Mouse (Mus musculus) liver, embryonic 13.5 days (tissue): ENCODE data around the gene Mdm2. TPM values are rescaled to one million over a fixed set of nuclear protein-coding genes. Genes with fewer than 3 reads are reported as not detected.
"Not testable (repeated sequence)": the region's sequence is repeated elsewhere in the genome, so short reads cannot be mapped to it uniquely, and the experiment has no call there.

ENCODE experiments used
- ATAC-seq: fragments of 200-750 bp; cut with Nextera tagmentation; 2 replicates; pipeline ENCODE4 v1.8.0; 2017; ENCODE audit warnings: low read depth, mild to moderate bottlenecking, moderate number of reproducible peaks, moderate library complexity
- DNase-seq: peaks from one replicate; pipeline ENCODE4 v3.0.0; 2022
- H3K27ac ChIP-seq: fragments of 300-500 bp; sonication (generic); 2 replicates; pipeline ENCODE4 v1.5.1; 2015; ENCODE audit warnings: moderate library complexity, mild to moderate bottlenecking, inconsistent platforms
- H3K27me3 ChIP-seq: fragments of 300-500 bp; sonication (generic); 2 replicates; pipeline ENCODE4 v1.6.1; 2015; ENCODE audit warnings: mild to moderate bottlenecking, inconsistent platforms
- H3K36me3 ChIP-seq: fragments of 300-500 bp; sonication (generic); 2 replicates; pipeline ENCODE4 v1.6.1; 2015; ENCODE audit warnings: mild to moderate bottlenecking, inconsistent platforms
- H3K4me1 ChIP-seq: fragments of 300-500 bp; sonication (generic); replicated peaks from 2 replicates; pipeline ENCODE4 v1.6.1; 2015; ENCODE audit warnings: inconsistent platforms
- H3K4me2 ChIP-seq: fragments of 300-500 bp; sonication (generic); 2 replicates; pipeline ENCODE4 v1.6.1; 2015; ENCODE audit warnings: inconsistent platforms, mild to moderate bottlenecking, moderate library complexity
- H3K4me3 ChIP-seq: fragments of 300-500 bp; sonication (generic); replicated peaks from 2 replicates; pipeline ENCODE4 v1.5.1; 2015; ENCODE audit warnings: mild to moderate bottlenecking, inconsistent platforms
- H3K9ac ChIP-seq: fragments of 300-500 bp; sonication (generic); 2 replicates; pipeline ENCODE4 v1.6.1; 2015; ENCODE audit warnings: mild to moderate bottlenecking, inconsistent platforms
- H3K9me3 ChIP-seq: fragments of 300-500 bp; sonication (generic); replicated peaks from 2 replicates; pipeline ENCODE4 v1.6.1; 2016; ENCODE audit warnings: inconsistent platforms
- WGBS: fragments of 180-500 bp; shearing (Covaris S2); methylation state at CpG from one replicate; pipeline ENCODE4 v1.1.7; 2015; ENCODE audit not compliant: insufficient replicate concordance; 5-methylcytosine and 5-hydroxymethylcytosine counted together
- polyA plus RNA-seq: library from polyadenylated mRNA; unstranded; fragments of >200 nt; fragmentation: Nextera tagmentation; extraction: Ambion mirVana; gene quantifications from 2 replicates; pipeline ENCODE4 v1.2.1, GENCODE M21; 2015

The Mdm2 gene
- polyA plus RNA-seq, 1 experiment from 2014 or later: 16.3 TPM

DNA sequence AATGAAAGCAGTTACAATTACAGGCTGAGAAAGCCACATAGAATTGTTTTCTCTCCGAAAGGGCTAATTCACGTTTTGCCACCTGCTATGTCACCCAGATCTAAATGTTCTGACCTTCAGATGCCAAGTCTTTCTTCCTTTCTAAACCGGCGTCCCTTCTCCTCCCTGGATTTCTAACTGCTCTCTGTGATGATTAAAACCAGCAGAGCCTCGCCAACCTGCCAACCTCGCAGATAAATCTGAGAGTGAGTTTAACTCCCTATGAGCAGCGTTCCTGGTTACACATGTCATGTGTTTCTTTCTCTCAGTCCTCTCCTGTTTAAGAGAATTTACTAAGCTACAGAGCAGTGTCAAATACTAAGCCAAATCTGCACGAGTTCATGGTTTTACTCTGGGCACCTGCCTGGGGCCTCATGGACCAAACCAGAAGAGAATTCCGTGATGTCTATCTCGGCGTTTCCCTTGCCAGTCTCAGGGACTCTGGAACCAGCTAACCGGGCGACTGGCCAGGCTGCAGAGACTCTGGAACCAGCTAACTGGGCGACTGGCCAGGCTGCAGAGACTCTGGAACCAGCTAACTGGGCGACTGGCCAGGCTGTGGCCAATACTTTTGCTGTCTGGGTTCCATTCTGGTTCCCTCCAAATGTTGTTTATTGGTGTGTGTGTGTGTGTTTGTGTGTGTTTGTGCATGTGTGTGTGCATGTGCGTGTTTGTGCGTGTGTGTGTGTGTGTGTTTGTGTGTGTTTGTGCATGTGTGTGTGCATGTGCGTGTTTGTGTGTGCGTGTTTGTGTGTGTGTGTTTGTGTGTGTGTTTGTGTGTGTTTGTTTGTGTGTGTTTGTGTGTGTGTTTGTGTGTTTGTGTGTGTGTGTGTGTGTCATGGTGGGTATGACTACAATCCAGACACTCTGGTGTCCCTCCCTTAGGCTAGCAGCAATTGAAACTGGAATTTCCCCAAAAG is 7.9 kb upstream of the Mdm2 start:
- no peaks in the 10 kb centered on the region for H3K27me3 ChIP-seq
- no peak overlapping the region for H3K9ac ChIP-seq
- no peaks in the 10 kb centered on the region for H3K9me3 ChIP-seq
- peaks cover 16% of the 10 kb centered on the region for H3K4me1 ChIP-seq
- DNase-seq: no peak
- H3K36me3 ChIP-seq: no peaks in the 10 kb centered on the region
- H3K4me3 ChIP-seq: no peak overlapping the region
- no peak for ATAC-seq
- no peak overlapping the region for H3K4me2 ChIP-seq
- 61% methylated on average over 19 of the region's 19 CpGs for WGBS
- H3K27ac ChIP-seq: no peak overlapping the region; the same call in 1 of the 2 replicates

- H3K27me3 ChIP-seq: no peaks in the 10 kb centered on the region
- H3K4me2 ChIP-seq: no peak overlapping the region
- 5% methylated on average over 4 of the region's 4 CpGs for WGBS
- no peak overlapping the region for H3K9ac ChIP-seq
- DNase-seq (no peak), ATAC-seq (peak; percentile 53; the same call in 1 of the 2 replicates)
- no peaks in the 10 kb centered on the region for H3K9me3 ChIP-seq
- no peaks in the 10 kb centered on the region for H3K36me3 ChIP-seq
- no peak overlapping the region for H3K27ac ChIP-seq
- H3K4me1 ChIP-seq: peaks cover 16% of the 10 kb centered on the region
- H3K4me3 ChIP-seq: no peak overlapping the region
Observed at GRCm38 (mm10) chr10:117717583-117717982, 7.0 kb upstream of the Mdm2 start.

DNA sequence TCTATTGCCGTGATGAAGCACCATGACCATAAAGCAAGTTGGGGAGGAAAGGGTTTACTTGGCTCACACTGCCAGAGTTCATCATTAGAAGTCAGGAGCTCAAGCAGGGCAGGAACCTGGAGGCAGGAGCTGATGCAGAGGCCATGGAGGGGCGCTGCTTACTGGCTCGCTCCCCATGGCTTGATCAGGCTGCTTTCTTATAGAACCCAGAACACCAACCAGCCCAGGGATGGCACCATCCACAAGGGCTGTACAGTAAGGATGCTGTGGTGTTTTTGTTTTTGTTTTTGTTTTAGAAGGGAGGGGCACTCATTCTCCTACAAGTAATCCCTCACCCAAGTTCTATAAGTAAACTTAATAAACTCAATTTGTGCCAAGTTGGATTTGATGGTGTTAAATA is 6.1 kb upstream of the Mdm2 start:
- Histone ChIP-seq H3K27ac (no peak overlapping the region), H3K9me3 (no peaks in the 10 kb centered on the region), H3K4me2 (no peak overlapping the region), H3K4me3 (no peak overlapping the region), H3K36me3 (no peaks in the 10 kb centered on the region), H3K27me3 (no peaks in the 10 kb centered on the region), H3K9ac (no peak overlapping the region), H3K4me1 (peaks cover 23% of the 10 kb centered on the region)
- DNase-seq (no peak), ATAC-seq (no peak)
- 74% methylated on average over 3 of the region's 3 CpGs for WGBS

GRCm38 (mm10) chr10:117715654-117716053 is 5.1 kb upstream of the Mdm2 start:
- H3K4me1 ChIP-seq: peaks cover 31% of the 10 kb centered on the region
- WGBS: 63% methylated on average over 1 of the region's 1 CpGs
- not testable (repeated sequence) for ATAC-seq, DNase-seq, H3K4me3 ChIP-seq, H3K4me2 ChIP-seq, H3K36me3 ChIP-seq, H3K27me3 ChIP-seq, H3K27ac ChIP-seq, H3K9me3 ChIP-seq, H3K9ac ChIP-seq

- ATAC-seq: no peak
Observed at GRCm38 (mm10) chr10:117714928-117715500, 4.5 kb upstream of the Mdm2 start.

DNA sequence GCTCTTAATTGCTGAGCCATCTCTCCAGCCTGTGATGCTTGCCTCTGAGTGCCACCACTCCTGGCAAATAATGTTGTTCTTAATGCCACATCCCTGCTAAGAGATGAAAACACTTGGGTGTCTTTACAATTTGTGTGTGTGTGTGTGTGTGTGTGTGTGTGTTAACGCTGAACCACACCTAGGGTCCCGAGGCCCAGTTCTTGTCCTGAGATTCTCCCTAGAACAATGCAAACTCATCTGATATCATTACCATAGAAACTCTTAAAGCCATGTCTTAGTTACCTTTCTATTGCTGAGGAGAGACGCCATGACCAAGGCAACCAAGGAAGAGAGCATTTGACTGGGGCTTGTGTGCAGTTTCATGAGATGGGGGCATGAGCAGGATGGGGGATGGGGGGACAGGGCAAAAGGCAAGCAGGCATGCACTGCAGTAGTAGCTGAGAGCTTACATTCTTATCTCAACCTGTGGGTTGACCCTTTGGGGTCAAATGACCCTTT is 3.5 kb upstream of the Mdm2 start:
- no peaks in the 10 kb centered on the region for H3K27me3 ChIP-seq
- no peak for DNase-seq
- ATAC-seq: no peak
- whole genome bisulfite sequencing: 68% methylated on average over 3 of the region's 3 CpGs
- H3K4me2 ChIP-seq: no peak overlapping the region
- H3K27ac ChIP-seq: no peak overlapping the region; the same call in 1 of the 2 replicates
- no peak overlapping the region for H3K9ac ChIP-seq
- H3K4me1 ChIP-seq: peaks cover 36% of the 10 kb centered on the region
- no peaks in the 10 kb centered on the region for H3K36me3 ChIP-seq
- no peaks in the 10 kb centered on the region for H3K9me3 ChIP-seq
- no peak overlapping the region for H3K4me3 ChIP-seq

More at GRCm38 (mm10) chr10:117714928-117715500, 4.5 kb upstream of the Mdm2 start:
- WGBS: 51% methylated on average over 4 of the region's 4 CpGs
- Histone ChIP-seq H3K9ac (no peak overlapping the region), H3K36me3 (no peaks in the 10 kb centered on the region), H3K27ac (no peak overlapping the region), H3K27me3 (no peaks in the 10 kb centered on the region), H3K4me3 (no peak overlapping the region), H3K9me3 (no peaks in the 10 kb centered on the region), H3K4me1 (peaks cover 31% of the 10 kb centered on the region), H3K4me2 (no peak overlapping the region)
- DNase-seq: no peak

- WGBS: 84% methylated on average over 8 of the region's 8 CpGs
- H3K4me3 ChIP-seq: no peak overlapping the region
- H3K9me3 ChIP-seq: no peaks in the 10 kb centered on the region
- DNase-seq (no peak), ATAC-seq (no peak)
- peaks cover 3% of the 10 kb centered on the region; the same call in 1 of the 2 replicates for H3K36me3 ChIP-seq
- H3K27me3 ChIP-seq: no peaks in the 10 kb centered on the region
- H3K9ac ChIP-seq: no peak overlapping the region
- H3K27ac ChIP-seq: no peak overlapping the region
- H3K4me1 ChIP-seq: peaks cover 39% of the 10 kb centered on the region
- no peak overlapping the region for H3K4me2 ChIP-seq
Observed at GRCm38 (mm10) chr10:117713466-117713865, 2.9 kb upstream of the Mdm2 start.

- Histone ChIP-seq H3K27ac (no peak overlapping the region), H3K4me3 (no peak overlapping the region), H3K27me3 (no peaks in the 10 kb centered on the region), H3K4me2 (no peak overlapping the region), H3K4me1 (peaks cover 35% of the 10 kb centered on the region), H3K9ac (no peak overlapping the region), H3K36me3 (peaks cover 5% of the 10 kb centered on the region; the same call in 1 of the 2 replicates), H3K9me3 (no peaks in the 10 kb centered on the region)
- DNase-seq: no peak
- no peak for ATAC-seq
- 78% methylated on average over 9 of the region's 9 CpGs for WGBS
Observed at GRCm38 (mm10) chr10:117712871-117713270, 2.3 kb upstream of the Mdm2 start.

DNA sequence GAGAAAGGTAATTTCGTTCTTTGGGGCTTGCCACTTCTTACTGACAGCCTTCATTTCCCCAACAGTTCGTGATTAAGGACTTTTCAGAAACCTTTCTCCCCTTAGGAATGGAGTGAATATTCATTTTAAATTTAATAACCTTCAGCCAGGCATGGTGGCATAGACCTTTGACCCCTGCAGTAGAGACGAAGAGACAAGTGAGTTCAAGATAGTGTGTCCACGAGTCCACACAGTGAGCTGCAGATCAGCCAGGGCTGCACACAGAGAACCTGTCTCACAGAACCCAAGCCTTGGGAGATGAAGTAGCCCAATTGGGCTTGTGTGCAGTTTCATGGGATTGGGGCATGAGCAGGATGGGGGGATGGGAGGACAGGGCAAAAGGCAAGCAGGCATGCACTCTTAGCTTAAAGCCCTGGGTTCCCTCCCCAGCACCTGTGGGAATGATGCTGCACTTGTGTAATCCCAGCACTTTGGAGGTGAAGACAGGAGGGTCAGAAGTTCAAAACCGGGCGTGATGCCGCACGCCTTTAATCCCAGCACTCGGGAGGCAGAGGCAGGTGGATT is 1.7 kb upstream of the Mdm2 start:
- H3K36me3 ChIP-seq: peaks cover 11% of the 10 kb centered on the region
- ATAC-seq: no peak
- WGBS: 80% methylated on average over 9 of the region's 9 CpGs
- no peak overlapping the region for H3K4me3 ChIP-seq
- H3K4me2 ChIP-seq: no peak overlapping the region
- H3K9ac ChIP-seq: no peak overlapping the region
- no peaks in the 10 kb centered on the region for H3K9me3 ChIP-seq
- H3K27me3 ChIP-seq: no peaks in the 10 kb centered on the region
- peak overlapping the region; percentile 68; the same call in 1 of the 2 replicates for H3K27ac ChIP-seq
- no peak for DNase-seq
- H3K4me1 ChIP-seq: peaks cover 35% of the 10 kb centered on the region

- no peak for DNase-seq
- 72% methylated on average over 5 of the region's 5 CpGs for WGBS
- Histone ChIP-seq H3K27me3 (no peaks in the 10 kb centered on the region), H3K36me3 (peaks cover 20% of the 10 kb centered on the region), H3K4me1 (peaks cover 42% of the 10 kb centered on the region), H3K9me3 (no peaks in the 10 kb centered on the region), H3K9ac (peak overlapping the region; percentile 99; the same call in 1 of the 2 replicates), H3K27ac (peak overlapping the region; percentile 68), H3K4me3 (peak overlapping the region; percentile 94), H3K4me2 (peak overlapping the region; percentile 81)
- ATAC-seq: no peak
Observed at GRCm38 (mm10) chr10:117711408-117711807, 850 bp upstream of the Mdm2 start.

DNA sequence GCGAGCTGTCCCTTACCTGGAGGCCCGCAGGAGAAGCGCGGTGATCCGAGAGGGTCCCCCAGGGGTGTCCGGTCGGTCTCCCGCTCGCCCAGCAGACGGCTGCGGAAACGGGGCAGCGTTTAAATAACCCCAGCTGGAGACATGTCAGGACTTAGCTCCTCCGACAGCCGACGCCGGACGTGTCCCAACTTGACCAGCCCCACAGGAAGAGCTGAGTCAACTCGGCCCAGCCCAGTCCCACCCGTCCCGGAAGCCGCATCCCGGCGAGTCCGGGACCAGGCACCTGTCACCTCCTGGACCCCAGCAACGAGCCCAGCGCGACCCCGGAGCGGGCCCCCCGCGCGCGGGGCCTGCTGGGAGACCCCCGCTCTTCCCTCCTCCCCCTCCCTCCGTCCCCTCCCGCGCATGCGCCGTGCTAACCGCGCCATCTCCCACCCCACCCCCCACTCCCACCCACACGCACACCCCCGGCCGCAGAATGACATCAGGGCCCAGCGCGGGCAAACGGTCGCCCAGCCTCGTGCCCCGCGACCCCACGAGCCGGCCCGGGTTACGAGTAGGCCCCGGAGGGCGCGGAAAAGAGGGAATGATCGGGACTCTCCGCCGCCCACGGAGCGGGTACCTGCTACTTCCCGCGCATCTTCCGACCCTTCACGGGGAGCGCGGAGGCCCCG is 491 bp downstream of the Mdm2 start:
- H3K4me3 ChIP-seq: peak overlapping the region; percentile 94
- H3K27me3 ChIP-seq: no peaks in the 10 kb centered on the region
- under 1% methylated on average over 48 of the region's 71 CpGs for WGBS
- peak overlapping the region; percentile 99 for H3K9ac ChIP-seq
- H3K4me1 ChIP-seq: peaks cover 42% of the 10 kb centered on the region
- peak overlapping the region; percentile 95 for H3K27ac ChIP-seq
- ATAC-seq (peak; percentile 75), DNase-seq (peak; percentile 68)
- peak overlapping the region; percentile 81 for H3K4me2 ChIP-seq
- no peaks in the 10 kb centered on the region for H3K9me3 ChIP-seq
- peaks cover 29% of the 10 kb centered on the region for H3K36me3 ChIP-seq
